Mouse (Mus musculus) neural tube, embryonic 14.5 days (tissue): ENCODE data around the gene Ubr1. TPM values are rescaled to one million over a fixed set of nuclear protein-coding genes. Genes with fewer than 3 reads are reported as not detected.

ENCODE experiments used
- ATAC-seq: fragments of 200-750 bp; cut with Nextera tagmentation; 2 replicates; pipeline ENCODE4 v1.8.0; 2017; ENCODE audit warnings: low read depth, mild to moderate bottlenecking, moderate TSS enrichment, moderate library complexity
- H3K27ac ChIP-seq: fragments of 300-500 bp; sonication (generic); 2 replicates; pipeline ENCODE4 v1.5.1; 2014; ENCODE audit warnings: low read depth, mild to moderate bottlenecking, control low read depth, low read length, moderate library complexity, mixed read lengths
- H3K27me3 ChIP-seq: fragments of 300-500 bp; sonication (generic); 2 replicates; pipeline ENCODE4 v1.6.1; 2014; ENCODE audit warnings: low read length; ENCODE audit not compliant: control insufficient read depth, insufficient read depth
- H3K36me3 ChIP-seq: fragments of 300-500 bp; sonication (generic); 2 replicates; pipeline ENCODE4 v1.6.1; 2014; ENCODE audit warnings: low read length, mixed read lengths; ENCODE audit not compliant: control insufficient read depth, insufficient read depth
- H3K4me1 ChIP-seq: fragments of 300-500 bp; sonication (generic); 2 replicates; pipeline ENCODE4 v1.6.1; 2014; ENCODE audit warnings: low read length; ENCODE audit not compliant: control insufficient read depth, insufficient read depth
- H3K4me2 ChIP-seq: fragments of 300-500 bp; sonication (generic); 2 replicates; pipeline ENCODE4 v1.6.1; 2014; ENCODE audit warnings: mild to moderate bottlenecking, low read depth, low read length, control low read depth
- H3K4me3 ChIP-seq: fragments of 300-500 bp; sonication (generic); 2 replicates; pipeline ENCODE4 v1.5.1; 2014; ENCODE audit warnings: low read depth, low read length, control low read depth, mixed read lengths
- H3K9ac ChIP-seq: fragments of 300-500 bp; sonication (generic); replicated peaks from 2 replicates; pipeline ENCODE4 v1.6.1; 2014; ENCODE audit warnings: low read depth, mild to moderate bottlenecking, control low read depth, low read length, mixed read lengths
- H3K9me3 ChIP-seq: fragments of 300-500 bp; sonication (generic); 2 replicates; pipeline ENCODE4 v1.6.1; 2016; ENCODE audit warnings: low read length; ENCODE audit not compliant: control insufficient read depth
- WGBS: fragments of 180-500 bp; shearing (Covaris S2); extraction: QIAGEN DNeasy Blood & Tissue Kit; methylation state at CpG from one replicate; pipeline ENCODE4 v1.1.7; 2014; 5-methylcytosine and 5-hydroxymethylcytosine counted together
- polyA plus RNA-seq: library from polyadenylated mRNA; unstranded; fragments of >200 nt; fragmentation: Nextera tagmentation; extraction: Ambion mirVana; gene quantifications from 2 replicates; pipeline ENCODE4 v1.2.1, GENCODE M21; 2014

The Ubr1 gene
- polyA plus RNA-seq, 1 experiment from 2014 or later = 37.9 TPM

DNA sequence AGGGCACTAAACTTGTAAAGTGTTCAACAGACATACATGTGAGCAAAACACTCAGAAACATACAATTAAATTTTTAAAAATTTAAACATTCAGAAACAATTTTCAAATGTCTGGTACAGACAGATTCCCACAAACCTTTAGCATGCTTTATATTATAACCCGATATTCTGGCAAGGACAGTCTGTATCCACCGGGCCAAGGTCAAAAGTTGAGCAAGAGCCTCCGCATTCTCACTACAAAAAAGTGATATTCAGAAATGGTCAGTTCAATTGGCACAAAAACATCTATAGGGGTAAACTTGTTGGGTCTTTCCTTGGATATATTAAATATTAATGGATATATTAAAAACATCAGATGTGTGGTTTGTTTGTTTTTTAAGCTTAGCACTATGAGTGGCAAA lies 74.2 kb downstream of the Ubr1 start:
- Histone ChIP-seq H3K27me3 (no peaks in the 10 kb centered on the region), H3K4me2 (no peak overlapping the region), H3K9me3 (no peaks in the 10 kb centered on the region), H3K4me3 (no peak overlapping the region), H3K4me1 (no peaks in the 10 kb centered on the region), H3K9ac (no peak overlapping the region), H3K36me3 (peaks cover 55% of the 10 kb centered on the region), H3K27ac (no peak overlapping the region)
- ATAC-seq = no peak
- 97% methylated on average over 3 of the region's 3 CpGs for WGBS

- ATAC-seq = no peak
These were observed 82.9 kb downstream of the Ubr1 start for GRCm38 (mm10) chr2:120887601-120888000.

GRCm38 (mm10) chr2:120873192-120873591 lies 97.3 kb downstream of the Ubr1 start:
- 85% methylated on average over 2 of the region's 2 CpGs for WGBS
- no peaks in the 10 kb centered on the region for H3K4me1 ChIP-seq
- ATAC-seq = no peak
- H3K27me3 ChIP-seq = no peaks in the 10 kb centered on the region
- H3K9ac ChIP-seq = no peak overlapping the region
- H3K4me2 ChIP-seq = no peak overlapping the region
- H3K9me3 ChIP-seq = no peaks in the 10 kb centered on the region
- H3K36me3 ChIP-seq = peaks cover 34% of the 10 kb centered on the region
- H3K4me3 ChIP-seq = no peak overlapping the region
- no peak overlapping the region for H3K27ac ChIP-seq

More at GRCm38 (mm10) chr2:120887601-120888000, 82.9 kb downstream of the Ubr1 start:
- WGBS = 95% methylated on average over 5 of the region's 5 CpGs
- no peak overlapping the region for H3K4me2 ChIP-seq
- H3K9ac ChIP-seq = no peak overlapping the region
- no peaks in the 10 kb centered on the region for H3K9me3 ChIP-seq
- no peaks in the 10 kb centered on the region for H3K27me3 ChIP-seq
- no peak overlapping the region for H3K27ac ChIP-seq
- H3K36me3 ChIP-seq = peaks cover 36% of the 10 kb centered on the region
- H3K4me1 ChIP-seq = no peaks in the 10 kb centered on the region
- H3K4me3 ChIP-seq = no peak overlapping the region

DNA sequence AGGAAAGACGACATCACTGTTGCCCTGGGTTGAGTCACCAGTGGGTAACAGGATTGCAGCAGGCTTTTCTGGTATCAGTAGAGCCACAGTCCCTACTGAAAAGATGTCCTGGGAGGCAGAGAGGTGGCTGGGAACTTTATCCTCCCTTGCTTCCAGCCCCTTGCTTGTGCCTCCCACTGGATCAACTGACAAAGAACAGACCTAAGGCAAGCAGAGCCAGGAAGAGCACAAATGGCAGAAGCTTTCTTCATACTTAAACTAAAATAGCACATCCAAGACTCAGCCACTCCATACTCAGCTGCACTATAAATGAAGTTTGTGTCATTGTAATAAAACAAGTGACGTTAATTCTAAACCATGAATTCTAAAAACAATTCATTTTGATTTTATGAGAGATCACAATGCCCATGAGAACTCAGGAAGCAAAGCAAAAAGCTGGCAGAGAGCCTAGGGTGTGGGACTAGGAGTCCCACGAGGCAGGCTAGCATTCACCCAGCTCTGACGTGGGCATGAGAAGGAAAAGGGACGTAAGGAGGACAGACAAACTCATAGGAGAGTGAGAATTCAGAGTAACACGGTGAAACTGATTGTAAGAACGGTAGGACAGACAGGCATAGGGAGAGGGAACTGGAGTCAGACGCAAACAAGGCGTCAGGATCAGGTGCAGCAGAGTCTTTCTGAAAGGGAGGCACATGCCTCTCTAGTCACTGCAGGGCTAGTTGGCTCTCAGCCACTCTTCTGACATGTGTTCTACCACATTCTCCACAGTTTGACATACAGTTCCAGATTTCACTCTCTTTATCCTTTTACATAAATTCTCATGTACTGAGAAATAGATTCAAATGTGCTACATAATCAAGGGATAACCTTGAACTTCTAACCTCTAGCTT lies 98.8 kb downstream of the Ubr1 start:
- no peak for ATAC-seq
- 64% methylated on average over 9 of the region's 9 CpGs for WGBS
- Histone ChIP-seq H3K4me1 (no peaks in the 10 kb centered on the region), H3K9me3 (no peaks in the 10 kb centered on the region), H3K27ac (no peak overlapping the region), H3K4me3 (no peak overlapping the region), H3K4me2 (no peak overlapping the region), H3K27me3 (no peaks in the 10 kb centered on the region), H3K9ac (no peak overlapping the region), H3K36me3 (peaks cover 31% of the 10 kb centered on the region)

- peaks cover 31% of the 10 kb centered on the region for H3K36me3 ChIP-seq
- no peaks in the 10 kb centered on the region for H3K9me3 ChIP-seq
- H3K4me3 ChIP-seq = no peak overlapping the region
- no peak overlapping the region for H3K4me2 ChIP-seq
- no peak overlapping the region for H3K27ac ChIP-seq
- ATAC-seq = no peak
- H3K9ac ChIP-seq = no peak overlapping the region
- 95% methylated on average over 5 of the region's 5 CpGs for WGBS
- no peaks in the 10 kb centered on the region for H3K27me3 ChIP-seq
- no peaks in the 10 kb centered on the region for H3K4me1 ChIP-seq
These were observed 103.2 kb downstream of the Ubr1 start for GRCm38 (mm10) chr2:120867336-120867735.

- Histone ChIP-seq H3K9ac (no peak overlapping the region), H3K27me3 (no peaks in the 10 kb centered on the region), H3K27ac (no peak overlapping the region), H3K9me3 (no peaks in the 10 kb centered on the region), H3K4me2 (no peak overlapping the region), H3K4me3 (no peak overlapping the region), H3K4me1 (no peaks in the 10 kb centered on the region), H3K36me3 (peaks cover 30% of the 10 kb centered on the region)
- ATAC-seq = no peak
- 28% methylated on average over 1 of the region's 1 CpGs for WGBS
These were observed 104.0 kb downstream of the Ubr1 start for GRCm38 (mm10) chr2:120866561-120866960.

DNA sequence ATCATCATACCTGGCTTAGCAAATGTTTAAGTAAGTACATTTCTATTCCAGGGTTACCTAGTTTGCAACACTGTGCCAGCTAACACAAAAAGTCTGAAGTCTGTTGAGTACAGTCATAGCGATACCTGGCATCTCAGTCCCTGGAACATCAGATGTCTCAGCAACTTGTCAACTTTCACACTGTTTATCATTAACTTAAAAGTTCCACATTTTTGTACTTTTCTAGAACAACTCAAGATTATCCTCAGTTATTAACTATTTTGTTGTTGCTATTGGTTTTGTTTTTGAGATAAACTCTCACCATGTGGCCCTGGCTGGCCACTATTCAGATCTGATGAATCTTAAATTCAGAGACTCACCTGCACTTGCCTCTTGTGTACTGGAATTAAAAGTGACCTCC lies 107.1 kb downstream of the Ubr1 start:
- Histone ChIP-seq H3K4me3 (no peak overlapping the region), H3K36me3 (peaks cover 44% of the 10 kb centered on the region), H3K4me2 (no peak overlapping the region), H3K27me3 (no peaks in the 10 kb centered on the region), H3K4me1 (no peaks in the 10 kb centered on the region), H3K9me3 (no peaks in the 10 kb centered on the region), H3K9ac (no peak overlapping the region), H3K27ac (no peak overlapping the region)
- ATAC-seq = no peak
- 93% methylated on average over 1 of the region's 1 CpGs for WGBS

DNA sequence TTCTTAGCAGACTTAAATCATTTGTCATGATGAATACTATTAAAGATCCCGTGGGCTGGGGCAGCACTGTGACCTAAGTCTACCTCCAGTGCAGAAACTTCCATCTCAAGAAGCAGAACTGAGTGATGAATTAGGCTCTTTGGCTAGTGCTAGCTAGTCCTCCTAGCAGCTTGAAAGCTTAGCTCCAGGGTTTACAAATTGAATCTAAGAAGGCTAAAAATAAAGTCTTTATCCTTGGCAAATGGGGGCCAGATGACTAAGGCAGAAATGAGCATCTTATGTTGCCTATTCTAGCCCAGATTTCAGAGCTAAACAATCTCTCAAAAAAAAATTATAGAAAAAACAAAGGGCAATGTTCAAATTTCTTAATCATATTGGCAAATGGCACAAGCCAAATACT lies 109.8 kb downstream of the Ubr1 start:
- peaks cover 41% of the 10 kb centered on the region for H3K36me3 ChIP-seq
- no peak overlapping the region for H3K4me2 ChIP-seq
- no peak overlapping the region for H3K4me3 ChIP-seq
- H3K27me3 ChIP-seq = no peaks in the 10 kb centered on the region
- H3K9me3 ChIP-seq = no peaks in the 10 kb centered on the region
- WGBS = 70% methylated on average over 1 of the region's 1 CpGs
- no peak overlapping the region for H3K27ac ChIP-seq
- no peak for ATAC-seq
- H3K4me1 ChIP-seq = no peaks in the 10 kb centered on the region
- no peak overlapping the region for H3K9ac ChIP-seq

DNA sequence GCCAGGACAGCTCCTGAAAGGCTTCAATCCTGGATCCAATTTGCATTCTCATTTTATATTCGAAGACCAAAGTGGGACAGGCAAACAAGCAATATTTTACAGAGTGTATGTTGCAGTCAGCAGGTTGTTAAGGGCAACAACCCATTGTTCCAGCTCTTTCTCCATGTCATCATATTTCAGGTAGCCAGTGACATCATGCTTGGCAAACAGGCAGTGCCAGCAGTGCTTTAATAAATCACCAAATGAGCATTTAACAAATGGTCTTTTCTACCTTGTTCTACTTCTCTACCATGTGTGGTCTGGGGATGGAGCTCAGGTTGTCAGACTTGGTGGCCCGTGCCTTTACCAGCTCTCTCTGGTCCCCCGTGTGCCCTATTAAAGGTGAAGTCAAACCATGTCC lies 112.4 kb downstream of the Ubr1 start:
- 86% methylated on average over 3 of the region's 3 CpGs for whole genome bisulfite sequencing
- Histone ChIP-seq H3K9ac (no peak overlapping the region), H3K4me3 (no peak overlapping the region), H3K27ac (no peak overlapping the region), H3K4me2 (no peak overlapping the region), H3K9me3 (no peaks in the 10 kb centered on the region), H3K36me3 (peaks cover 27% of the 10 kb centered on the region), H3K27me3 (no peaks in the 10 kb centered on the region), H3K4me1 (no peaks in the 10 kb centered on the region)
- no peak for ATAC-seq
